ENCODE assay signal across 8 mouse cellular contexts in genomic region chr14:101607631-101608518, GRCm38 (mm10). TPM values are rescaled to one million over a fixed set of nuclear protein-coding genes. Genes with fewer than 3 reads are reported as not detected.
DNase-seq lines count a peak whose midpoint lies in the region; ATAC-seq and TF ChIP-seq lines count a peak whose summit lies in the region.

No protein-coding gene starts in this region.

- DNase-seq in ES-E14 (ENCODE audit: low read depth, low spot score) = peak; percentile 26
- DNase-seq in brain, adult 2 months (ENCODE audit: low read depth, low spot score) = peak; percentile 33
- DNase-seq in forebrain, embryonic 10.5 days (ENCODE audit: extremely low spot score, low spot score) = peak; percentile 56
- peak; percentile 11 to 51 for DNase-seq in kidney, postnatal 25 days
- DNase-seq in lung, postnatal 0 days (ENCODE audit: low spot score) = peak; percentile 10
- peak; percentile 14 for DNase-seq in ovary, postnatal 14 days (ENCODE audit: low spot score)
- peak; percentile 7 for DNase-seq in yolk sac, embryonic 10.5 days (ENCODE audit: low spot score)

- peak overlapping the region; percentile 51 for H3K9ac ChIP-seq in ES-E14 (ENCODE audit: insufficient read depth, low read depth, low read length, poor library complexity, severe bottlenecking)
- peak overlapping the region; percentile 93 for H3K9ac ChIP-seq in heart, embryonic 14.5 days (ENCODE audit: low read length)
- peak overlapping the region; percentile 52 for H3K9ac ChIP-seq in lung, postnatal 0 days (replicated peaks; ENCODE audit: low read depth)

- TF ChIP-seq CTCF in lung, postnatal 0 days (IDR thresholded peaks at IDR 0.05) = no peak; the same call in 1 of the 2 replicates

- no peaks in the 10 kb centered on the region for H3K36me3 ChIP-seq in ES-E14 (ENCODE audit: control insufficient read depth, insufficient read depth, low read length, poor library complexity, severe bottlenecking)
- no peaks in the 10 kb centered on the region for H3K36me3 ChIP-seq in forebrain, embryonic 10.5 days (replicated peaks)
- no peaks in the 10 kb centered on the region for H3K36me3 ChIP-seq in heart, embryonic 14.5 days (ENCODE audit: control insufficient read depth, insufficient read depth, low read length)
- no peaks in the 10 kb centered on the region for H3K36me3 ChIP-seq in lung, postnatal 0 days (ENCODE audit: insufficient read depth, low read length)

- peak; percentile 41 for ATAC-seq in heart, embryonic 14.5 days (ENCODE audit: insufficient number of reproducible peaks, insufficient read depth, low FRiP score, low read depth)
- no peak; the same call in 1 of the 2 replicates for ATAC-seq in lung, postnatal 0 days

- TF ChIP-seq EP300 in lung, postnatal 0 days (IDR thresholded peaks at IDR 0.05) = no peak

- H3K4me1 ChIP-seq in ES-E14 (ENCODE audit: control insufficient read depth in 2 of 2, insufficient read depth in 2 of 2, low read length in 2 of 2, poor library complexity in 1 of 2) = no peaks in the 10 kb centered on the region
- H3K4me1 ChIP-seq in forebrain, embryonic 10.5 days = peaks cover 24% of the 10 kb centered on the region
- H3K4me1 ChIP-seq in heart, embryonic 14.5 days (ENCODE audit: control insufficient read depth in 2 of 2, insufficient read depth in 2 of 2, low read length in 2 of 2) = peaks cover 0 to 8% of the 10 kb centered on the region in 2 experiments; a peak in 1 of 4 replicates
- H3K4me1 ChIP-seq in lung, postnatal 0 days (ENCODE audit: insufficient read depth, low read depth, low read length) = no peaks in the 10 kb centered on the region

- no peak overlapping the region for H3K27ac ChIP-seq in ES-E14 (ENCODE audit: insufficient read depth, low read depth, low read length, poor library complexity, severe bottlenecking)
- H3K27ac ChIP-seq in forebrain, embryonic 10.5 days = peak overlapping the region; percentile 82
- peak overlapping the region; percentile 94 to 95 for H3K27ac ChIP-seq in heart, embryonic 14.5 days (replicated peaks in 1 of 2; ENCODE audit: control insufficient read depth in 1 of 2, insufficient read depth in 1 of 2, low read depth in 2 of 2, low read length in 2 of 2)
- no peak overlapping the region for H3K27ac ChIP-seq in lung, postnatal 0 days (ENCODE audit: low read length)

- H3K4me2 ChIP-seq in heart, embryonic 14.5 days (ENCODE audit: low read length) = peak overlapping the region; percentile 93
- H3K4me2 ChIP-seq in lung, postnatal 0 days (replicated peaks; ENCODE audit: low read depth, low read length) = peak overlapping the region; percentile 99

- WGBS in forebrain, embryonic 10.5 days = under 1% methylated on average over 62 of the region's 62 CpGs
- under 1% methylated on average over 61 of the region's 62 CpGs for WGBS in heart, embryonic 14.5 days
- under 1% methylated on average over 53 of the region's 62 CpGs for WGBS in lung, postnatal 0 days

- peak overlapping the region; percentile 60 to 68 for H3K4me3 ChIP-seq in ES-E14 (ENCODE audit: insufficient read depth in 1 of 2, low read depth in 1 of 2, low read length in 2 of 2, poor library complexity in 1 of 2, severe bottlenecking in 1 of 2)
- peak overlapping the region; percentile 81 for H3K4me3 ChIP-seq in forebrain, embryonic 10.5 days
- peak overlapping the region; percentile 80 to 95 for H3K4me3 ChIP-seq in heart, embryonic 14.5 days (ENCODE audit: control insufficient read depth in 1 of 2, insufficient read depth in 1 of 2, low read depth in 1 of 2, low read length in 2 of 2)
- peak overlapping the region; percentile 77 for H3K4me3 ChIP-seq in lung, postnatal 0 days (ENCODE audit: low read depth, low read length)

- in situ Hi-C loops in ES-E14 (cut with MboI; ENCODE audit: low sequenced_read_pairs in 2 of 2, unreplicated experiment in 2 of 2) = no loop called here

- H3K9me3 ChIP-seq in ES-E14 (ENCODE audit: control insufficient read depth, insufficient read depth, low read depth, low read length) = no peaks in the 10 kb centered on the region
- H3K9me3 ChIP-seq in forebrain, embryonic 10.5 days = no peaks in the 10 kb centered on the region
- no peaks in the 10 kb centered on the region for H3K9me3 ChIP-seq in heart, embryonic 14.5 days (ENCODE audit: control insufficient read depth, low read length)
- no peaks in the 10 kb centered on the region for H3K9me3 ChIP-seq in lung, postnatal 0 days (ENCODE audit: low read length)

- peaks cover 24% of the 10 kb centered on the region for H3K27me3 ChIP-seq in forebrain, embryonic 10.5 days (ENCODE audit: poor library complexity, severe bottlenecking)
- no peaks in the 10 kb centered on the region for H3K27me3 ChIP-seq in heart, embryonic 14.5 days (ENCODE audit: control insufficient read depth, insufficient read depth, low read length)
- no peaks in the 10 kb centered on the region for H3K27me3 ChIP-seq in lung, postnatal 0 days (replicated peaks; ENCODE audit: insufficient read depth, low read length)

TF ChIP-seq in ES-E14, 5 proteins besides CTCF, POLR2A, EP300 and RAD21:
- TF ChIP-seq MAFK (IDR thresholded peaks at IDR 0.05; ENCODE audit: insufficient read depth, low read depth, low read length) (no peak), HCFC1 (IDR thresholded peaks at IDR 0.05; ENCODE audit: borderline replicate concordance, insufficient read depth, low read length) (no peak), ZNF384 (IDR thresholded peaks at IDR 0.05; ENCODE audit: low read depth, low read length) (no peak), CHD2 (IDR thresholded peaks at IDR 0.05; ENCODE audit: low read depth, low read length) (no peak), ZC3H11A (IDR thresholded peaks at IDR 0.05; ENCODE audit: borderline replicate concordance, low read depth, low read length) (no peak)
TF ChIP-seq in ES-E14: peak in this region for 0.

RNA-seq across cellular contexts. Expression of gene Tbc1d4, which starts 1.1 kb away (rescaled TPM):
- total RNA-seq in ES-E14 (2012; rRNA removed) = 1.1 and 1.8 TPM in 2 replicates
- 5.7 and 5.8 TPM in 2 replicates for polyA plus RNA-seq in forebrain, embryonic 10.5 days (2016; fragmentation: Nextera tagmentation; extraction: Ambion mirVana)
- 20.5 and 23.9 TPM in 2 replicates for polyA plus RNA-seq in heart, embryonic 14.5 days (2014; fragmentation: Nextera tagmentation; extraction: Ambion mirVana)
- polyA plus RNA-seq in lung, postnatal 0 days (2015; fragmentation: Nextera tagmentation; extraction: Ambion mirVana) = 8.5 and 11.6 TPM in 2 replicates

RNA-seq across cellular contexts. Expression of gene Commd6, which starts 32.6 kb away (rescaled TPM):
- total RNA-seq in ES-E14 (2012; rRNA removed) = 19.1 and 25.7 TPM in 2 replicates
- polyA plus RNA-seq in forebrain, embryonic 10.5 days (2016; fragmentation: Nextera tagmentation; extraction: Ambion mirVana) = 109 TPM in 2 replicates
- polyA plus RNA-seq in heart, embryonic 14.5 days (2014; fragmentation: Nextera tagmentation; extraction: Ambion mirVana) = 79.4 and 91.8 TPM in 2 replicates
- polyA plus RNA-seq in lung, postnatal 0 days (2015; fragmentation: Nextera tagmentation; extraction: Ambion mirVana) = 86.3 and 88.5 TPM in 2 replicates

RNA-seq across cellular contexts. Expression of gene Uchl3, which starts 45.9 kb away (rescaled TPM):
- total RNA-seq in ES-E14 (2012; rRNA removed) = 64.2 and 82.2 TPM in 2 replicates
- 200 and 211 TPM in 2 replicates for polyA plus RNA-seq in forebrain, embryonic 10.5 days (2016; fragmentation: Nextera tagmentation; extraction: Ambion mirVana)
- 95.6 and 97.6 TPM in 2 replicates for polyA plus RNA-seq in heart, embryonic 14.5 days (2014; fragmentation: Nextera tagmentation; extraction: Ambion mirVana)
- polyA plus RNA-seq in lung, postnatal 0 days (2015; fragmentation: Nextera tagmentation; extraction: Ambion mirVana) = 43.0 and 48.6 TPM in 2 replicates

Comparison
In these comparisons a context has a peak if more than half of its experiments do, and no peak if none do; other contexts are left out.
1. H3K27ac ChIP-seq: peak in forebrain, embryonic 10.5 days (single experiment) and heart, embryonic 14.5 days (2 of 2); none in ES-E14 (single experiment) and lung, postnatal 0 days (single experiment).
2. Peak in every context shown above with its lines, with median percentiles within 50 percentile points of each other: DNase-seq, H3K4me3 ChIP-seq and H3K9ac ChIP-seq.